Comparison of ENCODE assay signal across 9 mouse cellular contexts in the genomic region with DNA sequence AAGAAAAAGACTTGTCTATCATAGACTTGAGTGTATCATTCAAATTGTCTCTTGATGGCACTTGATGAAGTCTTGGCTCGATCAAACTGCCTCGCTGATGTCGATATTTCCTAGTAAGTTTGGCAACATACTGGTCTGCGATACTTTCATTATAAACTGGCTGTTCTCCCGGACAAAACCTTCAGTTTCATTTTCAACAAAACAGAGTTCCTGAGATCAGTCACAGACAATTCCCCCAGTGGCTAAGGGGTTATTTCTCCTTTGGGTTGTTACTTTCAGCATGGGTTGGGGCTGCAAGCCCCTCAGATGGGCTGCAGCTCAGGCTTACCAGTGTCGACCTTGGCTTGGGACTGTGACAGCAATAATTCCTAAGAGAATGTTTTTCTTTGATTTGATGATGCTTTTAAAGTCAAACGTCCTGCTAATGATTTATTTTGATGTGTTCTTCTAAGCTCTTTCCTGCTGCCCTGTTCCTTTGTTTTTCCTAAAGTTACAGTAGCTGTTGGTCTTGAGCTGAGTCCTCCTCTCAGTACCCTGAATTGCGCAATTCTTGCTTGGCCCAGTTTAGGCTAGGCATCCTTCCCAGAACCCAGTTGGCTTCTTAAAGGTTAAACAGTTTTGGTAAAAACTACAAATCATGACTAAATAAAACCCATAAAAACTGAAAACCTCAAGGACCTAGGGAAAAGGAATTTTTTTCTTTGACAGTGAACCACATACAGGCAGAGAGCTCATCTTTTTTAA.
DNase-seq lines count a peak whose midpoint lies in the region; ATAC-seq and TF ChIP-seq lines count a peak whose summit lies in the region.
"Had no signal": no experiment of that assay in that cellular context is flagged by ENCODE, and none has a peak within 500 bp of the region (broad histone marks: within the 10 kb centered on the region; RNA-seq: fewer than 3 reads in every experiment).

No protein-coding gene starts in this region.

- DNase-seq in thymus, adult 2 months = no peak
- no peak for DNase-seq in thymus, adult 18-20 months
- peak; percentile 21 for DNase-seq in gastrocnemius, postnatal 10 days
- DNase-seq in kidney, postnatal 14 days = peak; percentile 65
- DNase-seq in cerebellum, adult 9-11 months = no peak
- DNase-seq in forebrain, postnatal 0 days = no peak

- no peak for ATAC-seq in stomach, embryonic 16.5 days (ENCODE audit: insufficient read depth, low FRiP score)
- no peak for ATAC-seq in cerebellum, adult (ENCODE audit: insufficient number of reproducible peaks, low FRiP score, low TSS enrichment)
- ATAC-seq in forebrain, postnatal 0 days = no peak

- WGBS in thymus, adult 2 months = 14% methylated on average over 8 of the region's 8 CpGs
- 45% methylated on average over 8 of the region's 8 CpGs for WGBS in stomach, embryonic 16.5 days
- WGBS in forebrain, postnatal 0 days = 50% methylated on average over 8 of the region's 8 CpGs

- H3K9me3 ChIP-seq in stomach, embryonic 16.5 days (replicated peaks; ENCODE audit: control insufficient read depth, low read length) = no peaks in the 10 kb centered on the region
- no peaks in the 10 kb centered on the region for H3K9me3 ChIP-seq in forebrain, postnatal 0 days (ENCODE audit: low read length)
- H3K9me3 ChIP-seq: limb, embryonic 13.5 days had no signal

- peak overlapping the region; percentile 36 for H3K4me2 ChIP-seq in stomach, embryonic 16.5 days (ENCODE audit: low read depth, low read length)
- H3K4me2 ChIP-seq in forebrain, postnatal 0 days (ENCODE audit: low read depth) = no peak overlapping the region
- H3K4me2 ChIP-seq: limb, embryonic 13.5 days had no signal

- peak overlapping the region; percentile 29 for H3K4me3 ChIP-seq in thymus, adult 2 months (ENCODE audit: control insufficient read depth, insufficient read depth, low read length)
- H3K4me3 ChIP-seq in stomach, embryonic 16.5 days (replicated peaks; ENCODE audit: low read length) = peak overlapping the region; percentile 12
- no peak overlapping the region for H3K4me3 ChIP-seq in forebrain, postnatal 0 days (ENCODE audit: low read depth, low read length)
- H3K4me3 ChIP-seq: limb, embryonic 13.5 days had no signal

- TF ChIP-seq CTCF in thymus, adult 2 months (IDR thresholded peaks at IDR 0.05; ENCODE audit: borderline replicate concordance, control insufficient read depth, extremely low read depth, insufficient read depth, low read length, poor library complexity) = no peak
- TF ChIP-seq CTCF in forebrain, postnatal 0 days (IDR thresholded peaks at IDR 0.05; ENCODE audit: low read depth) = no peak

- no peaks in the 10 kb centered on the region for H3K27me3 ChIP-seq in thymus, adult 2 months (ENCODE audit: control insufficient read depth, insufficient read depth, low read length)
- H3K27me3 ChIP-seq in stomach, embryonic 16.5 days (ENCODE audit: control insufficient read depth, insufficient read depth, low read length) = no peaks in the 10 kb centered on the region
- H3K27me3 ChIP-seq in forebrain, postnatal 0 days (ENCODE audit: insufficient read depth, low read length) = no peaks in the 10 kb centered on the region
- H3K27me3 ChIP-seq: limb, embryonic 13.5 days had no signal

- peak overlapping the region; percentile 78 for H3K27ac ChIP-seq in thymus, adult 2 months (ENCODE audit: control insufficient read depth, insufficient read depth, low read length)
- peak overlapping the region; percentile 65 for H3K27ac ChIP-seq in stomach, embryonic 16.5 days (ENCODE audit: low read length)
- no peak overlapping the region for H3K27ac ChIP-seq in forebrain, postnatal 0 days (ENCODE audit: low read depth, low read length)
- H3K27ac ChIP-seq: limb, embryonic 13.5 days had no signal

- H3K36me3 ChIP-seq in thymus, adult 2 months (ENCODE audit: control insufficient read depth, insufficient read depth, low read length) = no peaks in the 10 kb centered on the region
- no peaks in the 10 kb centered on the region for H3K36me3 ChIP-seq in stomach, embryonic 16.5 days (ENCODE audit: control insufficient read depth, insufficient read depth, low read length)
- no peaks in the 10 kb centered on the region for H3K36me3 ChIP-seq in forebrain, postnatal 0 days (ENCODE audit: insufficient read depth)

- peaks cover 12% of the 10 kb centered on the region for H3K4me1 ChIP-seq in thymus, adult 2 months (replicated peaks; ENCODE audit: control insufficient read depth, insufficient read depth, low read length)
- H3K4me1 ChIP-seq in stomach, embryonic 16.5 days (ENCODE audit: control insufficient read depth, insufficient read depth, low read length) = 0 out of 2 replicates have a peak, but pooled peaks cover 8% of the 10 kb centered on the region
- H3K4me1 ChIP-seq in forebrain, postnatal 0 days (ENCODE audit: insufficient read depth) = no peaks in the 10 kb centered on the region

- TF ChIP-seq POLR2A in thymus, adult 2 months (IDR thresholded peaks at IDR 0.05; ENCODE audit: control insufficient read depth, extremely low read depth, insufficient read depth, low read length, poor library complexity) = no peak

- no peak overlapping the region for H3K9ac ChIP-seq in stomach, embryonic 16.5 days (ENCODE audit: low read length)
- no peak overlapping the region for H3K9ac ChIP-seq in forebrain, postnatal 0 days
- H3K9ac ChIP-seq: limb, embryonic 13.5 days had no signal

Comparison
In these comparisons a context has a peak if more than half of its experiments do, and no peak if none do; other contexts are left out.
1. DNase-seq: peak in gastrocnemius, postnatal 10 days (single experiment) and kidney, postnatal 14 days (single experiment); none in thymus, adult 2 months (single experiment), thymus, adult 18-20 months (0 of 2), cerebellum, adult 9-11 months (single experiment) and forebrain, postnatal 0 days (single experiment).